Mouse (Mus musculus) liver, embryonic 16.5 days (tissue): ENCODE results near the gene Mrpl21. TPM values are rescaled to one million over a fixed set of nuclear protein-coding genes. Genes with fewer than 3 reads are reported as not detected.

Experiments used
- ATAC-seq: fragments of 200-750 bp; cut with Nextera tagmentation; 2 replicates; pipeline ENCODE4 v1.8.0; 2017; ENCODE audit warnings: low read depth, mild to moderate bottlenecking, moderate number of reproducible peaks, moderate library complexity
- H3K27ac ChIP-seq: fragments of 300-500 bp; sonication (generic); 2 replicates; pipeline ENCODE4 v1.5.1; 2014; ENCODE audit warnings: mild to moderate bottlenecking, low read length
- H3K27me3 ChIP-seq: fragments of 300-500 bp; sonication (generic); 2 replicates; pipeline ENCODE4 v1.6.1; 2014; ENCODE audit warnings: low read depth, low read length, mixed read lengths; ENCODE audit not compliant: control insufficient read depth, insufficient read depth
- H3K36me3 ChIP-seq: fragments of 300-500 bp; sonication (generic); 2 replicates; pipeline ENCODE4 v1.6.1; 2014; ENCODE audit warnings: mild to moderate bottlenecking; ENCODE audit not compliant: control insufficient read depth, insufficient read depth
- H3K4me1 ChIP-seq: fragments of 300-500 bp; sonication (generic); 2 replicates; pipeline ENCODE4 v1.6.1; 2014; ENCODE audit warnings: low read depth, low read length, mixed read lengths; ENCODE audit not compliant: control insufficient read depth
- H3K4me2 ChIP-seq: fragments of 300-500 bp; sonication (generic); 2 replicates; pipeline ENCODE4 v1.6.1; 2014; ENCODE audit warnings: low read depth, low read length, mixed read lengths
- H3K4me3 ChIP-seq: fragments of 300-500 bp; sonication (generic); 2 replicates; pipeline ENCODE4 v1.5.1; 2014; ENCODE audit warnings: low read depth, mild to moderate bottlenecking, low read length
- H3K9ac ChIP-seq: fragments of 300-500 bp; sonication (generic); 2 replicates; pipeline ENCODE4 v1.6.1; 2014; ENCODE audit warnings: low read depth, low read length
- H3K9me3 ChIP-seq: fragments of 300-500 bp; sonication (generic); replicated peaks from 2 replicates; pipeline ENCODE4 v1.6.1; 2016; ENCODE audit warnings: low read length; ENCODE audit not compliant: control insufficient read depth
- WGBS: fragments of 180-500 bp; shearing (Covaris S2); extraction: QIAGEN DNeasy Blood & Tissue Kit; methylation state at CpG from one replicate; pipeline ENCODE4 v1.1.7; 2014; ENCODE audit not compliant: insufficient replicate concordance; 5-methylcytosine and 5-hydroxymethylcytosine counted together
- polyA plus RNA-seq: library from polyadenylated mRNA; unstranded; fragments of >200 nt; fragmentation: Nextera tagmentation; extraction: Ambion mirVana; gene quantifications from 2 replicates; pipeline ENCODE4 v1.2.1, GENCODE M21; 2015

Mrpl21 gene
- polyA plus RNA-seq, 1 experiment from 2014 or later = 45.4 TPM

DNA sequence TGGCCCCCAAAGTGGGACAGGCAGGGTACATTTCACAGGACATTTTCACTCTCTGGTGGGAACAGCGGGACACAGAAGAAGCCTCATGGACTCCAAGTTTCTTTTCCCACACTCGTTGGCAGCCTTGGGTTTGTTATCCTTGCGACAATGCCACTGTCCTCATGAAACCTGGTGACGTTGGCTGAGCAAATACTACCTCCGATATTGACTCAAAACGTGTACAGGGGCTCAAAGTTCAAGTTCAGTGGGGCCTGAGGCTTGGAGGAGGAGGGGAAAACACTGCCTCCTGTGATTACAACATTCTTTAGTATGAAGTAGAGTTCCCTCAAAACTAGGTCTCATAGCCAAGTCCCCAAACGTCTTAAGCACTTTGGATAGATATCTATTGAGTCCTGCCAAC, 37.4 kb downstream of the Mrpl21 start:
- Histone ChIP-seq H3K9ac (no peak overlapping the region), H3K4me2 (0 out of 2 replicates have a peak overlapping the region, but pooled peaks have one; percentile 18), H3K9me3 (no peaks in the 10 kb centered on the region), H3K4me3 (no peak overlapping the region), H3K36me3 (no peaks in the 10 kb centered on the region), H3K27ac (no peak overlapping the region), H3K4me1 (peaks cover 37% of the 10 kb centered on the region), H3K27me3 (no peaks in the 10 kb centered on the region)
- WGBS = 51% methylated on average over 7 of the region's 7 CpGs
- ATAC-seq = no peak

DNA sequence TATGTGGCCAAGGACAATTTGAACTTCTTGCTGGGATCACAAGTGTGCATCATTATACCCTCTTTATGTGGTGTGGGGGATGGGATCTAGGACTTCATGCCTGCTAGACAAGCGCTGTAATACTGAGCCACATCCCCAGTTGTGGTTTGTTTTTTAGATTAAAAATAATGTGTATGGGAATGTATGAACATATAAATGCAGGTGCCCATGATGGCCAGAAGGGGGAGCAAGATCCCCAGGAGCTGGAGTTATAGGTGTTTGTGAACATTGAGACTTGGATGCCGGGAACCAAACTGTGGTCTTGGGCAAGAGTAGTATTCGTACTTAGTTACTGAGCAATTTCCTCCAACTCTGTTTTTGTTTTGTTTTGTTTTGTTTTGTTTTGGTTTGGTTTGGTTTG, 38.1 kb downstream of the Mrpl21 start:
- H3K9ac ChIP-seq = no peak overlapping the region
- no peak for ATAC-seq
- H3K4me1 ChIP-seq = peaks cover 44% of the 10 kb centered on the region
- H3K27me3 ChIP-seq = no peaks in the 10 kb centered on the region
- 59% methylated on average over 3 of the region's 3 CpGs for WGBS
- H3K4me2 ChIP-seq = no peak overlapping the region
- H3K36me3 ChIP-seq = no peaks in the 10 kb centered on the region
- no peak overlapping the region for H3K4me3 ChIP-seq
- no peaks in the 10 kb centered on the region for H3K9me3 ChIP-seq
- H3K27ac ChIP-seq = no peak overlapping the region

DNA sequence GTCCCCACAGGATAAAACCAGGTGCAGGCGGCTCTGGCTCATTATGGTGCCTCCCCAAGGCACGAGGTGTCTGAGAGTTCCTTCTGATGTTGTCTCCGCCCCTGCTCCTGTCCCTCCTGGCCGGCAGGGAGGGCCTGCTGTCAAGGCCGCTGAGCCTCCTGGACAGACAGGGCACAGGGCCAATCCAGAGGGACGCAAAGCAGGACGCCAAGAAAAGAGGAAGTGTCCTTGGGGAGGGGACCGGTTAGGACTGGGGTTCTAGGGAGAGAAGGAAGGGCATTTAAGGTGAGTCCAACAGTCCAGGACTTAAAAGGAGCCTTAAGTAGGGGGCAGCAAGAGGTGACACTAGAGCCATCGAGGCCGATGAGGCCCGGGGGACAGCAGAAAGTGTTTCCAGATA, 38.9 kb downstream of the Mrpl21 start:
- peak overlapping the region; percentile 53; the same call in 1 of the 2 replicates for H3K9ac ChIP-seq
- H3K4me2 ChIP-seq = peak overlapping the region; percentile 99
- H3K27me3 ChIP-seq = no peaks in the 10 kb centered on the region
- WGBS = 9% methylated on average over 11 of the region's 11 CpGs
- peaks cover 52% of the 10 kb centered on the region for H3K4me1 ChIP-seq
- no peak for ATAC-seq
- no peaks in the 10 kb centered on the region for H3K36me3 ChIP-seq
- peak overlapping the region; percentile 61 for H3K4me3 ChIP-seq
- no peak overlapping the region for H3K27ac ChIP-seq
- no peaks in the 10 kb centered on the region for H3K9me3 ChIP-seq

DNA sequence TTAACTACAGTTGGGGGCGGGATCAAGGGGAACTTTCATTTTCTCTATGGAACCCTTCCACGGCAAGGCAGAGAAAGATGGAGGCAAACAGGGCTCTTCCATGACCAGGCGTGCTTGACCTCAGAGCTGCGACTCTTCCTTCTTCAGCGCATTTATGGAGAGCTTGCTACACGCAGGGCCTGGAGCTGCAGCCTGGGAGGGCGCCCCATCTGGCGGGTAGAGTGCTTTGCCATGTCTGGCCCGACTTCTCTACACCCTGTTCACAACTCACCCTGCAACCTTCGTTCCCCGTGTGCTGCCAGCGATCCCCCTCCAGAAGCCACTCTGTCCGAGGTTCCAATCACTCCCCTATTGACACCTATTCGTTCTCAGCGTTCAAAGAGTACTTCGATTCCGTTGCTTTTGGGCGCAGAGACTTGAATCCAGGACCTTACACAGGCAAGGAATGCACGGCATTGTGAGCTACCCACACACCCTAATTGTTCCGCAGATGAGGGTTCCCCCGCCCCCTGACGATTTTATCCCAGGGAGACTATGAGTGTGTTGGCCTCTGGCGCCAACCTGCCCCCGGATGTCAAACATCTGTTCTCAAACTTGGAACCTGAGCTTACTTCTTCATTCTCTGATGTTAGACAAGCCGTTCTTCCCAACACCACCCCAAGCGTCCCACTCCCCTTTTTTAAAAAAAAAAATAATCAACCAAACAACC, 39.7 kb downstream of the Mrpl21 start, which contains the start of gene Cpt1a:
Cpt1a (plus strand) TSS at position 74 of the 709 bp plus-strand sequence.
- H3K9ac ChIP-seq = peak within 1 kb of the TSS; percentile 53
- H3K4me1 ChIP-seq = peaks cover 53% of the 10 kb centered on the region
- no peak for ATAC-seq

DNA sequence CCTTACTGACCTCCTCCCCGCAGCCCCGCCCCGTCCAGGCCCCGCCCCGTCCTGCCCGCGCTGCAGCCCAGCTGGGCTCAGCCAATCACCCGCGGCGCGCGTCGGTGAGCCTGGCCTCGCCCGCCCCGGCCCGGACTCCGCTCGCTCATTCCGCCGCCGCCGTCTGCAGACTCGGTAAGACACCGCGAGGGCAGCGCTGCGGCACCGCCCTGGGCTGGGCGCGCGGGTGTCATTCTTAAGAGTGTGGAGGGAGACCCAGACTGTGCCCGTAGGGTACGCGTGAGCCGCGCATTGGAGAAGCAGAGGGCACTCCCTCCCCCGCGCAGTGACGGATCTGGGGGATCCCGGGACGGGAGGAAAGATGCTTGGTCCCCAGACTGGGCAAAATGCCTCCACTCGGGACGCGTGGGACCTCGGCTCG, 40.5 kb downstream of the Mrpl21 start:
- peak overlapping the region; percentile 13; the same call in 1 of the 2 replicates for H3K27ac ChIP-seq
- H3K9me3 ChIP-seq = no peaks in the 10 kb centered on the region
- no peaks in the 10 kb centered on the region for H3K27me3 ChIP-seq
- peak; percentile 91 for ATAC-seq
- H3K4me1 ChIP-seq = peaks cover 57% of the 10 kb centered on the region
- WGBS = under 1% methylated on average over 47 of the region's 47 CpGs
- peak overlapping the region; percentile 61 for H3K4me3 ChIP-seq
- no peaks in the 10 kb centered on the region for H3K36me3 ChIP-seq
- peak overlapping the region; percentile 99 for H3K4me2 ChIP-seq
- H3K9ac ChIP-seq = peak overlapping the region; percentile 53

More for the DNA sequence above, 39.7 kb downstream of the Mrpl21 start, which contains the start of gene Cpt1a:
- Histone ChIP-seq H3K27me3 (no peaks in the 10 kb centered on the region), H3K4me2 (peak within 1 kb of the TSS; percentile 99), H3K4me3 (peak within 1 kb of the TSS; percentile 61), H3K9me3 (no peaks in the 10 kb centered on the region), H3K27ac (peak within 1 kb of the TSS; percentile 47), H3K36me3 (no peaks in the 10 kb centered on the region)
- WGBS = under 1% methylated on average over 26 of the region's 26 CpGs

DNA sequence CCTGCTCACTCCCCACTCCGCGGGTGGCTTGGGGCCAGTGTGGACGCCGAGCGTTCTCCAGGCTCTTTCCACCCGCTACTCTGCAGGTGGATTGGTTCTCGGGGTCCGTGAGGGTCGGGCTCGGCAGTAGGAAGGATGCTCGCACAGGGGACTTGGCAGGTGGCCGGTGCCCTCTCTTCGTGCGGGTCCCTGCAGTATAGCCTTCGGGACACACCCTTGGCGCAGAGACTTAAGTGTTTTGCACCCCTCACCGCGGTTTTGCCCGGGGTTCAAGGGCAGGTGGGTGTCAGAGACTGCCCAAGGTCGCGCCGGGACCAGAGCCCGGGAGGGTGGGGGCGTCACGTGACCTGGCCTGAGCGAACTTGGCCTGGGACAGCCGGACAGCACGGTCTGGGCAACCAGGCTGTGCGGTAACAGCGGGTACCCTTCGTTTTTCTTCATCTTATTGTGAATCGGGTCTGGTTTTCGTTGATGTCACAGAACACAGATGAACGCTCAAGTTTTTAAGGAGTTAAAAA, 41.1 kb downstream of the Mrpl21 start:
- H3K9me3 ChIP-seq = no peaks in the 10 kb centered on the region
- under 1% methylated on average over 34 of the region's 34 CpGs for WGBS
- no peaks in the 10 kb centered on the region for H3K27me3 ChIP-seq
- peak overlapping the region; percentile 52 for H3K9ac ChIP-seq
- H3K36me3 ChIP-seq = no peaks in the 10 kb centered on the region
- peaks cover 63% of the 10 kb centered on the region for H3K4me1 ChIP-seq
- H3K4me2 ChIP-seq = peak overlapping the region; percentile 99
- peak; percentile 7 for ATAC-seq
- peak overlapping the region; percentile 61 for H3K4me3 ChIP-seq
- peak overlapping the region; percentile 20; the same call in 1 of the 2 replicates for H3K27ac ChIP-seq

DNA sequence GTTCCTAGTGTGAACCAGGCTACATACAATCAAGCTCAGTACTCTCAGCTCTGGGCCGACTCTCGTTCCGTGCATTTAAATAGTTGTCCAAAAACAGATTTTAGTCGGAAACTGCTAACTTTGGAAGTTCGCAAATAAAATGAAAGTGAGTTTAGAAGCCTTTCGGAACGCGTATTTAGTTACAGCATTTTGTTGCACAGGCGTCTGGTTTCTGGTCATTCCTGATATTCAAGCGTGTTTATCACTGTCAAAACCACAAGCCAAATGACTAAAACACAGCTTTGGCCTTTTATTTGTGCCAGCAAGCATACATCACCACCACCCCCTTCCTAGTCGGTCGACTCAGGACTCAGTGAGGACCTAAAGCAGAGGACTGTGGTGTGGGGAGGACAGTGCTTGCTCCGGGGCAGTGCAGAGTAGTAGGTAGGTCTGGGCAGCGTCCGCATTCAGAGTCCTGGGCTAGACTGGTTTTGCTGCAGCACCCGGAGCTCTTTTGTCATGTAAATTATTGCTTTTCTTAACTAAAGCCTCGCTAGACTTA, 41.6 kb downstream of the Mrpl21 start:
- no peaks in the 10 kb centered on the region for H3K27me3 ChIP-seq
- no peak for ATAC-seq
- peak overlapping the region; percentile 78 for H3K27ac ChIP-seq
- H3K9ac ChIP-seq = peak overlapping the region; percentile 52
- H3K36me3 ChIP-seq = no peaks in the 10 kb centered on the region
- peaks cover 66% of the 10 kb centered on the region for H3K4me1 ChIP-seq
- H3K9me3 ChIP-seq = no peaks in the 10 kb centered on the region
- H3K4me2 ChIP-seq = peak overlapping the region; percentile 99
- under 1% methylated on average over 17 of the region's 17 CpGs for WGBS
- peak overlapping the region; percentile 61 for H3K4me3 ChIP-seq

DNA sequence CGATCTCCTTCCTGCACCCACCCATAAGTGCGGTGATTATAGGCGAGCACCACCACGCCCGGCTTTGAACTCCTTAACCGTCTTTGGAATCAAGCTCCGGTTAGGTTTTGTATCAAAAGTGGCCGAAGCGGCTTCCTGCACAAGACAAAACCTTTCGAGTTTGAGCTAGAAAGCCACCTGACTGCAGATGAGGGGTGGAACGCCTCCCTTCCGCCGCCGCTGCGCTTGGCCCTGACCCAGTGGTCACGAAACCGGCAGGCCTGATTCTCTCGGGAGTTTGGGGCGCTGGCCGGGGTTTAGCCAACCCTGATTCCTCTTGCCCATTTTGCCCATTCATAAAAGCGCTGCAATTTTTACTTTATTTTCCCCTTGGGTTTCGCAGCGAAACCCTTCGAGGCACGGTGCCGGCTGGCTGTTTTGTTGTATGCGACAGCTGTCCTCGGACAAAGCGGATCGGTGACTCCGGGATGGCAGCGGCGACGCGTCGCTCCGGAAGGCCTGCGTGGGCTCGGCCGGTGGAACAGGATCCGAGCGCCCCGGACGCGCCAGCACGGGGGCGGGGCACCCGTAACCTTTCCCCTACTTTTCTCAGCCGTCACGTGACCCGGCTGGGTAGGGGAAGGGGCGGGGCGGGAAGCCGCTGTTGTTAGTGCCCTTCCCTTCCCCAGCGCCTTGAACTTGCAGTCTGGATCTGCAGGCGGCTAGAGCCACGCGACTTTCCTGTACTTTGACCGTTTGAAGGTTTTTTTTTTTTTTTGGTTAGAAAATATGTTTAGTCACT, 42.4 kb downstream of the Mrpl21 start:
- H3K36me3 ChIP-seq = no peaks in the 10 kb centered on the region
- H3K9me3 ChIP-seq = no peaks in the 10 kb centered on the region
- WGBS = 0% methylated on average over 59 of the region's 59 CpGs
- peak overlapping the region; percentile 78 for H3K27ac ChIP-seq
- peak overlapping the region; percentile 52 for H3K9ac ChIP-seq
- peaks cover 66% of the 10 kb centered on the region for H3K4me1 ChIP-seq
- peak overlapping the region; percentile 61 for H3K4me3 ChIP-seq
- peak; percentile 57 for ATAC-seq
- H3K4me2 ChIP-seq = peak overlapping the region; percentile 99
- no peaks in the 10 kb centered on the region for H3K27me3 ChIP-seq
